Mouse (Mus musculus) megakaryocyte progenitor cell, adult 5-6 weeks (primary cell): Measurements from ENCODE around the gene Zbtb38. TPM values are rescaled to one million over a fixed set of nuclear protein-coding genes. Genes with fewer than 3 reads are reported as not detected.

Experiments used
- ATAC-seq: replicated peaks from 2 replicates; pipeline ENCODE4 v1.8.0; 2016; ENCODE audit warnings: mild to moderate bottlenecking, moderate TSS enrichment, inconsistent platforms; ENCODE audit not compliant: poor library complexity
- total RNA-seq, 2 experiments: library from RNA; stranded (forward) in 1 of 2; stranded (reverse) in 1 of 2; fragments of 157-497, 149-512 nt in 1 of 2; fragments of 200-1000 nt in 1 of 2; gene quantifications; 2 replicates each; pipeline versions ENCODE4 v1.2.3 to v1.2.4; 2015 to 2017

The Zbtb38 gene
- total RNA-seq, 2 experiments from 2014 or later, result 24.2 to 27.8 TPM

DNA sequence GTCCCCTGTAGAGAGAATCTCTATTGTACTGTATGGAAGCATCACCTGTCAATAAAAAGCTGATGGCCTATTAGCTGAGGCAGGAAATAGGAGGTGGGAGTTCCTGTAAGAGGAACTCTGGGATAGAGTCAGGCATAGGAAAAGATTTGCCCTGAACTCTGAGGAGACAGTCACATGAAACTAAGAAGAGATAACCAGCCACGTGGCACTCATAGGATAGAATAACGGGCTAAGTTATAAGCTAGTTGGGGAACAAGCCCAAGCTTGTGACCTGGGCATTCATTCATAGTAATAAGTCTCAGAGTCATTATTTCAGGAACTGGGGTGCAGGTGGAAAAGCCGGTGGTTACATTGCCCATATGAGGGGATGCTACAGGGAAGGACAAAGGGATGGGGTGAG lies 10.4 kb upstream of the Zbtb38 start:
- ATAC-seq, result no peak

DNA sequence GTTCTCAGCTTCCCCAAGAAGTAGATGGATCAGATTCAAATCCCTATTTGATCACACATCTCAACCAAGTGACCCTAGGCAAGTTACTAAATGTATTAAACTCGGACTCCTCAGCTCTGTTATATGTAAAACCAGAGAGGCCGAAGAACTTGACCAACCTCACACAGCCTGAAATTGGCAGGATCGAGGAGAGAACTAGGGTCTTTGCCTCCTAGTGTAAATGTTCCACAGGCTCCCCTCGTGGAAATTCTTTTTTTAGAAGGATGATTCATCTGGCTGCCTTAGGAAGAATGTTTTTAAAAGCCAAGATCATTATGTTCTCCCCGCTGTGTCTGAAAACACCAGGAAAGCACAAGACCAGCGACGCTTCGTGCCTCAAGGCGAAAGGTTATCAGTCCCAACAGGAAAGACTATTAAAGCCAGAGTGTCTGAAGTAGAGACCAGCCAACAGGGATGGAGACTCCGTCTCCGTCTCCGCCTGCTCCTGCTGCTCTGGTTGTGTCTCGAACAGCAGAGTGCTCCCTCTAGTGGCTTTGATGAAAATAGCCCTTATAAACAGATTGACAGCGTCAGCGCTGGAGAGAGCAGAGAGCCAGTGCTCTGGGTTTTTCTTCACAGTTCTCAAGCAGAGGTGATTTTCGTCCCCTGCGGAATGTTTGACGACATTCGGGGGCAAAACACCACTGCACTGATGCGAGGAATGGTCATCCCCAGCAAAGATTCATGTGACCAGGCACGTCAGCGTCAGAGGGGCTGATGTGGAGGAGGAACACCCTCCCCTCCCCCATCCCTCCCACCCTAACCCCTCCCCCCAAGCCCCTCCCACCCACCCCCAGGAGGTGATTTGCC lies 6.3 kb upstream of the Zbtb38 start:
- ATAC-seq, result peak; percentile 98

DNA sequence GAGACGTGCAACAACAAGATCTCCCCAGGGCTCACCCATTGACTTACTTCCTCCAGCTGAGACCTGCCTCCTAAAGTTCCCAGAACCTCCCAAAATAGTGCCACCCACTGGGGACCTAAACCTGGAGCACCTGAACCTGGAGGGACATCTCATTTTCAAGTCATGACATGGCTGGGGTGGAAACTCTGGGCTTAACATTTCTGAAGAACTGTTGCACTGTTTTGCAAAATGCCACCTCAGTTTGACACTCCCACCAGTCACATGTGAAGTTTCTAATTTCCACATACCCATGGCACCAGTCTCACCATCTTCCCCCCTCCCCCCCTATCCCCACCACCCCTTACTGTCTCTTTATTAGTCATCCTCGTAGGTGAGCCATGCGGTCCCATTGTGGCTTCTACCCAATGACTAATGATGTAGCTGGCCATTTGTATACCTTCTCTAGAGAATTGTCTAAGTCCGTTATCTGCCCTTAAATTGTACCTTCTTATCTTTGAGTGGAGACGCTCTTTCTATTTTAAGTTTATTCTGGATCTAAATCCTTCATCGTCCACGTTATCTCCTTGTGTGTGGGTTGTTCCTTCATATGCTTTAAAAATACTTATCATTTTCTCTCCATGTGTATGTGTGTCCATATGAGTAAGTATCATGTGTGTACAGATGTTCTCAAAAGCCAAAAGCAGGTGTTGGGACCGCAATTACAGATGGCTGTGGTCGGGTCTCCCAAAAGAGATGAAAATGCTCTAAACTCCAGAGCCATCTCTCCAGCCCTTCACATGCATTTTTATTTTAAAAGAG lies 4.2 kb upstream of the Zbtb38 start:
- peak; percentile 27; the same call in 1 of the 2 replicates for ATAC-seq

DNA sequence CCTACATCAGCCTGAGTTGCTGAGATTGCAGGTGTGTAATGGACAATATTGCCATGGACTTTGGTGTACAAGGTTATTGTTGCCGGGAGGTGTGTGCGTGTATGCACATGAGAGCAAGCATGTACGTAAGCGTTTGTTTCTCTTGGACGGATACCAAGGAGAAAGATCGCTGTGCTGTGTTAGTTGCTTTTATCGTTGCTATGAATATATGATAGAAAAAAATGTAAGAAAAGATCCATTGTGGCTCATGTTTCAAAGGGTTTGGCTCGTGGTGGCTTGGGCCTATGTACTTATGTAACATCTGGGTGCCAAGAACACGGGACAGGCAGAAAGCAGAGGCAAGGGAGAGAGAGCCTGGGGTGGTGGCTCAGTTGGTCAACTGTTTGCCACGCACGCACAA lies 3.1 kb upstream of the Zbtb38 start:
- no peak for ATAC-seq

DNA sequence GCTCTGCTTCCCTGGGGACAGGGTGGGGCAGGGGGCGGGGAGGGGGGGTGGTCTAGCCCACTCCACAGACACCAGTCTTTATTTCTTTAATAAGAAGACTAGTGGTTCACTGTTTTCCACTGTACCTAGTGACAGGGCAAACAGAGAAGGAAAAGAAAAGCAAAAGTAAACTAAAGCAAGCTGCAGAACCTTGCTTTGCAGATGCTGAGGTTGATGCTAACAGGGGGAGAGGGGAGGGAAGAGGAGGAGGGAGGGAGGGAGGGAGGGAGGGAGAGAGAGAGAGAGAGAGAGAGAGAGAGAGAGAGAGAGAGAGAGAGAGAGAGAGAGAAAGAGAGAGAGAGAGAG lies 2.0 kb upstream of the Zbtb38 start:
- no peak for ATAC-seq

DNA sequence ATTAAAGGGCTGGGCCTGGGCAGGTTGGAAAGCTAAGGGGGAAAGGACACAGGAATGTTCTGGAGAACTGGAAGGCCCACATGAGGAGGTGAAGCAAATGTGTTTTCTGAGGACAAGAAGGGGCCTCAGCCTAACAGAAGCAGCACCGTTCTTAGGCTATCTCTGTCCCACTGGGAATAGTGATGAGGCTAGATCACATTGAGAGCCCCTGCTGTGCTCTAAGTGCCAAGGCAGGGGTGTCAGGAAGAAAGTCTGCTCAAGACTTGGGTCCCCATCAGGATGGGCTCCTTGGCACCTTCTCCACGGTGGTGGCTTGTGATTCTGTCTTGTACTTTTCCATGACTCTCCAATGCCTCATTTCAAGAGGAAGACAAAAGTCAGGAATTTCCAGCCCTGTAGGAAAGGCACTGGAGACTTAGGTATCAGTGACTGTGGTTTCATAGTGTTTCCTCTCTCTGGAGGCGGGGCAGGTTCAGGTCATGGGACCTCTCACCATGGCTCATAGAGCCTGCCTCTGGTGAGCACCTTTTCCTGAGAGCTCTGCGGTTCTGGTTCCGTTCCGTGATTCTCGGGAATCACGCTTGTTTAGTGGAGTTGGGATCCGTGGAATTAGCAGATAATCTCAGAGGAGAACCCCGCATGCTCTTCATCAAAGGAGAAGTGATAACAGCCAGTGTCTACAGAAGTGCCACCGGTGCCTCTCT lies 1.4 kb upstream of the Zbtb38 start:
- no peak for ATAC-seq

DNA sequence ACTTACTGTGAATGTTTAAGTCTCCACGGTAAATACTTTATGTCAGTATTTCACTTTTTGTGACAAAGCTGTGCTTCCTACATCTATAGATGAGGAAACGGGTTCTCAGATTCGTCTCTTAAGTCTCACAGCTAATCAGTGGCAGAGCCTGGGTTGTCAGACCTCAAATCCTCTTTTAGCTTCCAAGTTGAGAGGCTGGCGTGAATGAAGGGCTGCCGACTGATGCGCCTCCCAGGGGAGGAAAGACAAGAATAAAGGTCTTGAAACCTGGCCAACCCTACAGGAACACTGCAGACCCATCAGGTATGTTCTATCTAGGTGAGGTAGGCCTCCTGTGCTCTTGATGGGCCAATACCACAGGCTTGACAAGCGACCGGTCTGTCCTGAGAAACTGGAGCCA lies 761 bp upstream of the Zbtb38 start:
- no peak for ATAC-seq

DNA sequence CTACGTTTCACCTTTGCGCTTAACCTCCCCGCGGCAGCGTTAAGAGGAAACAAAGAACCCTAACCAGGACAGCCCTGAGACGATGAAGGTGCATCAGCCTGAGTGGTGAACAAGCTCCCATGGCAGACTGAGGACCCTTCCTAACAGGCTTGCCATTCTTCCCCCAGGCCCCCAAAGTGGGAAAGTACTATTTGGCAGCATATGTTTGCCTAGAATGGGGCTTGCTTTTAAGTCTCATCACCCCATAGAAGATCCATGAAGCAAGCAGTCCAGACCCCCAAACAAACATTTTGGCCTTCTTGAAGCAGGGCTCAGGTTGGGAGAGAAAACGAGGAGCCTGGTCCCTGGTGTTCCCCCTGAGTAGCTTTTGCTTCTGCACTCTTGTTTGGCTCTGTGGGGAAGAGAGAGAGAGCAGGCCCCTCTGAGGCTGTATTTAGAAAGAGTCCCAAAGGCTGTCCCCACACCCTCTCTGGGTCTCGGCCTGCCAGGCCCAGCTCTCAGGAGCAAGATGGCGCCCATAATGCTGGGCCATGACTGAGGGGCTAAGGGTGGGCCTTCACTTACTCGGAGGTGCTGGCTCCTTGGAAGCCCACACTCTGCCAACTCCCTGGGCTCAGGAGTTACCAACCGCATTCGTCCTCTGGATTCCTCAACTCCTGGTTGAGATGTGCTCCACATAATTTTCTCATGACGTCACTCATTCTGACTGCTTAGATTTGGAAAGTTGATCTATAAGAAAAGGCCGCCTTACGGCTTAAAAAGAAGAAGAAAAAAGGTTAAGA lies 619 bp downstream of the Zbtb38 start:
- ATAC-seq, result no peak

DNA sequence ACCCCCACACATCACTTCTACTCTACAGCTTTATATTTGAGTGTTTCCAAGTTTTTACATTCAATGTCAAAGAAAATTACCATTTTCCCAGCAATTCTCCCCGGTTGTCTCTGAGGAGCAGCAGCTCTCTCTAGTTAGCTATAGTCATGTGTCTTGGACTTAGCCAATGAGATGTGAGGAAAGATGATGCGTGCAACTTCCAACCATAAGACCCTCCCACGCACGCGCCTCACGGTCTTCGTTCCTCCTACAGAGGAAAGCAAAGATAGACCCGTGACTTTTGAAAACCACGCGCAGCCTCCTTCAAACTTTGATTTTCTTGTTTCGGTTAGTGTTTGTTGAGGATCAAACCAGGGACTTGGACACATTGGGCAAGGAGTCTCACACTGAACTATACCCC lies 2.0 kb downstream of the Zbtb38 start:
- ATAC-seq, result no peak

DNA sequence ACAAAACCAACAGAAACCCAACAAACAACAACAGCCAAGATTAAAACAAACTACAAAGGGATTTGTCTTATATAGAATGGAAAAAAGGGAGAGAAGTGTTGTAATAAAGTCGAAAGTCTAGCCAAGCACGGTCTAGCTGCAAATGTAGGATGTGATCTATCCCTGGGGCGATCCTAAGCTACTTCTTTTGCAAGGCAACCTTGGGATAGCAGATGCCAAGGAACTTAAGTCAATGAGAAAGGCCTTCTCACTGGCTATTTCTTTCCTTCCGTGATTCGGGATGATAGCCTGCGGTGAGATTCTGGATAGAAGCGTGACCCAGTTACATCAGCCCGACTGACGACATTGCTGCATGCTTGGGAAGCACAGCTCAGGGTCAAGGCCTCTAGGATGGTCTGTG lies 6.1 kb downstream of the Zbtb38 start:
- ATAC-seq, result no peak

DNA sequence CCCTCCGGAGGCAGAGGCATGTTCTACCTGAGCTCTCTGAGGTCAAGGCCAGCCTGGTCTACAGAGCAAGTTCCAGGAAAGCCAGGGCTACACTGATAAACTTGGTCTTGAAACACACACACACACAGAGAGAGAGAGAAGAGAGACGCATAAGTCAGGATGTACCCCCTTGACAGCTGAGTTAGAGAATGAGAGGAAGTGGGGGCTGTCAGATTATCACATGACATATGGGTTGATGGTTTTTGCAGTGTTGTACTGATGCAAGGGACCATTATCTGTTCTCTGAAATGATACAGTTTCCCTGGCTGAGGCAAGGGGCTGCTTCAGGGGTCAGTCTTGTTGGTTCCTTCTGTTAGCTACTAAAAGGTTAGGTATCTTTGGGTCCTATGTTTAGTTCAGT lies 7.7 kb downstream of the Zbtb38 start:
- no peak for ATAC-seq

DNA sequence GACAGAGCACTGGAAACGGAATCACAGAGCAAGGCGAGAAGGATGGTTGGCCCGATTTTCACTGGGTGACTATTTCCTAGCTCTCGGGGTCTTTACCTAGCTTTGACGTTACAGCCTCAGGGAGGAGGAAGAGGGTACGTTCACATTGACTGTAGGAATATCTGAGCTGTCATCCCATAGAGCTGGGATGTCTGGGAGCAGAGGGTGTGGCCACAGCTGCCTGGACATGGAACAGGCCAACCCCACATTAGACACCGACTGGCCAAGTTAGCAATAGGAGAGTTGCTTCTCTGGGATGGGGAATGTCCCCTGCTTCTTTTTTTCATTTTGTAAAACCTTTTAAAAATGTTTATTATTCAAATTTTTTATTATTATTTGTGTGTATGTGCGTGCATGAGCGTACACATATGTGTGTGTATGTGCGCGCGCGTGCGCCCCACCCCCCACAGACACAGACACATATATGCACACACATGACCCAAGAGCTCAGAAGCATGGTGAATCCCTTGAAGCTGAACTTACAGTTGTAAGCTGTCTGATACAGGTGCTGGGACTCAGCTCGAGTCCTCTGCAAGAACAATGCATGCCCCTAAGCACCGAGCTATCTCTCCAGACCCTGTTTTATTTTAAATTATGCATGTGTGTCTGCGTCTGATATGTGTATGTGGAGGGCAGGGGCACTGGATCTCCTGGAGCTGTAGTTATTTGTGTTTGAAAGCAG lies 11.1 kb downstream of the Zbtb38 start:
- no peak for ATAC-seq

DNA sequence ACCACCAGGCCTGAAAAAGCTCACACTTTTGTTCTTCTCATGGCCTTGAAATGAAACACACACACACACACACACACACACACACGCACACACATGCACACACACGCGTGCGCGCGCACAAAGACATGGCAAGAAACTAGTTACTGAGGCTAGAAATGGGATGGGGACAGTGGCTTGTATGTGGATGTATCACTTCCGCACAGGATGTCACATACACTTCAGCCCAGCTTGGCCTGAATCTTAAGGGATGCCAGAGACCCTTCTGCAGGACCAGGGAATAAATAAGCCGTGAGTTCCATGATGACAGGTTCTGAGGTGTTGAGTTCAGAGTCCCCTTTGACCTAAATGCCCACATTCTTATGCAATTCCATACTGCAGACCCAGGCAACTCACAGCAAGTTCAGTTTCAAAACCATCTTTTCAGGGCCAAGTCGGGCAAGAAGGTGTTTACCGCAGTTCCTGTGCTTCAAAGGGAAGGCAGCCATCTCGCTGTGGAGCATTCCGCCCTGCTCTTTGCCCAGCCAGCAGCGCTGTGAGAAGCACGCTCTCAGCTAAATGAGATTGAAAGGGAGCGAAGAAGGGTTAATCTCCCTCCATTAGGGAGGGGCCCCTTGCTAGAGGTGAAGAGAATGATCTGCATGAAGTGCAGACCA lies 11.8 kb downstream of the Zbtb38 start:
- no peak for ATAC-seq

DNA sequence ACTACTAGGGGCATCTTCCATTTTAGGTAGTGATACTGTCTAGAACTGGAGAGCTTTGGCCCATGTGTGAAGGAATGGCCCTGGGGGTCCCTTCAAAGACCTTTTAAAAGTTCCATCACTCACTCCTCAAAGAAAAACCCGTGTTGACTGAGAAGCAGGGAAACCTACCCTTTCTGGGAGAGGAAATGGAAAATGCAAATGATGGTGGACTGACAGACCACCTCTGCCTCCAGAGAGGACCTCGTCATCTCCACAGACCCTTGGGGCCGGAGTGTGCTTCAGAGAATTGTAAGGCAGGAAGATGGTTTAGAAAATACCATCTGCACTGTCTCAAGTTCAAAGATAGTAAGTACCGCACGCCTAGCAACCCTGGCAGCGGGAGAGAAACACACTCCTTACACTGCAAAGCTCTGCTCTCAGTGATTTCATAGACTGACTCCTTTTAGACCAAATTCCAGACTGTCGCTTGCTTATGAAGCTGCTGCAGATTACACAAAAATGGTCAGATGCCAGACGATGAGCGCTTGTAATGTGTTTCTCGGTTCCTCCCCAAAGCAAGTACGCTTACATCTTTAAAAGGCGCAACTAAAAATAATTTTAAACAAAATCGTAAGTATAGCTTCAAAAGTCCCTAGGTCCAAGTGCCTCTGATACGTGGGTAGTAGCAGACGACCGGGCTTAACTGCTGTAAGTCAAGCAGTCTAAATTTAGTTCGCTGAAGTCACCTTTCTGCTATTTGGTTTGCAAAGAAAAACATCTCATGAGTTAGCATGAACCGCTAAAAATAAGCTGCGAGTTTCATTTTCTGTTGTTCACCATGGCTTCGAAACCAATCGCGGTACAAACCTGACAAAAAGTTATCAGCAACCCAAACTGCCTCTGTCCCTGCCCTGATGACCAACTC lies 12.6 kb downstream of the Zbtb38 start:
- no peak for ATAC-seq

DNA sequence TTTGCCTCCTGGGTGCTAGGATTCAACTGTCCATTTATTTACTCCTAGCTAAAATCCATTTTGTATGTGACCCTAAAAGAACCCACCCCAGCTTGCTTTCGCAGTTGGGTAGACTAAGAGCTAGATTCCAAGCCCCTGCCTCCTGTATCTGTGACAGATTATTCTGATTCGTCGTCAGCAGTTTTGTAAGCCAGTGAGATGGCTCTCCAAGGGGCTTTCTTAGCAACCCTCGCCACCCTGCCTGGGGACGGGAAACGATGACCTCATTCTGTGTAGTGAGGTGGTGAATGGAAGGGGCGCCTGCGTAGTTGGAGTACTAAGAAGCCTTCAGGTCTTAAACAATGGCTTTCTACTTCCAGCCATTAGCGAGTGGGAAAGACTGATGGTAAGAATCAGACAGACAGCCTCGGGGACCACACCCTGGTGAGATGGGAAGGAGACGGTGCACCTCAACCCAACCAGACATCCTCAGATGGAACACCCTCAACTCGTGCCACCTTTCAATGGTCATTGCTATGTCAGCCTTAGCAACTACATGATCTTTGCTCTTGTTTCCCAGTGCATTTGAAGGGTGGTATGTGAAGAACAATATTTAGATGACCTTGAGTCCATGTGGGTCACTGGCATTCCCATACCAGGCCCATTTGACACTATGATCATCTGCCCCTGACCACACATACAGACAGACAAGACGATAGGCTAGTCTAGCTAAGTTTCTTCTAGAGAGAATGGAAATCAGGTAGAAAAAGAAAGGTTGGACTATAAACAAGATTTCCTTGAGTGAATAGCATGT lies 13.9 kb downstream of the Zbtb38 start:
- no peak for ATAC-seq

DNA sequence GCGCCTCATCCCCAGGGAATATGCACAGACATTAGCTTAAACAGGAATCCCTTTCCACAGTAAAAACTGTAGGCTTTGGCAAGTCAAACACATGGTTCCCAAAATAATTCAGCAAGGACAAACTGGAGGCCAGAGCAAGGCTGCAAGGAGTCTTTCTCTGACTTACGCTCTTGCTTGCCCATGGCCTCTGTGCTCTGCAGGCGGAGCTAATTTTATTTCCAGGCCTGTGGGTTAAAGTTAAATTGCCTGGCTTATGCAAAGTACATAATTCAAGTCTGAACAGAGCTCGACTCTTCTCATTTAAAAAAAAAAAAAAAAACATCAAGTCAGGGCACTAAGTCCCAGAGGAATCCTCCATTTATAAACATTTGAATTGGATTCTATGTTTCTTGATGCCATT lies 16.7 kb downstream of the Zbtb38 start:
- no peak for ATAC-seq

DNA sequence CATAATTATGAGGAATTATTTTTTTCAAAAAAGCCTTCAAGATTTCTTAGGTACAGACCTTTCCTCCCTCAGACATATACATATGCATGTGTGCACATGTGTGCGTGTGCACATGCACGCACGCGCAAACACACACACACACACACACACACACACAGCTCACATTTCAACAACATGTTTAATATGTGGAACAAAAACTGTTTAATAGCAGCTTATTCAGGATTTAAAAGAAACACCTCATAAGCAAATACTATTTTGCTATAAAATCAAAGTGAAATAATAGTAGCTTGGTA lies 19.3 kb downstream of the Zbtb38 start:
- no peak for ATAC-seq
